Mouse (Mus musculus) hindbrain, embryonic 12.5 days (tissue): ENCODE data around the gene Phactr1. TPM values are rescaled to one million over a fixed set of nuclear protein-coding genes. Genes with fewer than 3 reads are reported as not detected.

Experiments
- ATAC-seq: fragments of 200-750 bp; cut with Nextera tagmentation; 2 replicates; pipeline ENCODE4 v1.8.0; 2017; ENCODE audit warnings: moderate TSS enrichment; ENCODE audit not compliant: low FRiP score
- H3K27ac ChIP-seq: fragments of 300-500 bp; sonication (generic); 2 replicates; pipeline ENCODE4 v1.5.1; 2016; ENCODE audit warnings: mild to moderate bottlenecking
- H3K27me3 ChIP-seq: fragments of 300-500 bp; sonication (generic); 2 replicates; pipeline ENCODE4 v1.6.1; 2016; ENCODE audit warnings: mild to moderate bottlenecking
- H3K36me3 ChIP-seq: fragments of 300-500 bp; sonication (generic); 2 replicates; pipeline ENCODE4 v1.6.1; 2016; ENCODE audit warnings: mild to moderate bottlenecking
- H3K4me1 ChIP-seq: fragments of 300-500 bp; sonication (generic); 2 replicates; pipeline ENCODE4 v1.6.1; 2016
- H3K4me2 ChIP-seq: fragments of 300-500 bp; sonication (generic); replicated peaks from 2 replicates; pipeline ENCODE4 v1.6.1; 2016; ENCODE audit warnings: mild to moderate bottlenecking
- H3K4me3 ChIP-seq: fragments of 300-500 bp; sonication (generic); 2 replicates; pipeline ENCODE4 v1.5.1; 2016; ENCODE audit warnings: mild to moderate bottlenecking
- H3K9ac ChIP-seq: fragments of 300-500 bp; sonication (generic); 2 replicates; pipeline ENCODE4 v1.6.1; 2016; ENCODE audit warnings: mild to moderate bottlenecking, moderate library complexity
- H3K9me3 ChIP-seq: fragments of 300-500 bp; sonication (generic); replicated peaks from 2 replicates; pipeline ENCODE4 v1.6.1; 2016; ENCODE audit warnings: mild to moderate bottlenecking
- WGBS: fragments of 180-500 bp; shearing (Covaris S2); methylation state at CpG from one replicate; pipeline ENCODE4 v1.1.7; 2016; 5-methylcytosine and 5-hydroxymethylcytosine counted together
- polyA plus RNA-seq: library from polyadenylated mRNA; unstranded; fragments of >200 nt; fragmentation: Nextera tagmentation; extraction: Ambion mirVana; gene quantifications from 2 replicates; pipeline ENCODE4 v1.2.1, GENCODE M21; 2016

The Phactr1 gene
- polyA plus RNA-seq, 1 experiment from 2014 or later, result 23.6 TPM

- no peaks in the 10 kb centered on the region for H3K36me3 ChIP-seq
- no peaks in the 10 kb centered on the region for H3K27me3 ChIP-seq
- H3K4me1 ChIP-seq, result peaks cover 18% of the 10 kb centered on the region
- no peak overlapping the region for H3K9ac ChIP-seq
- no peaks in the 10 kb centered on the region for H3K9me3 ChIP-seq
- 24% methylated on average over 9 of the region's 9 CpGs for WGBS
- H3K4me2 ChIP-seq, result no peak overlapping the region
- H3K27ac ChIP-seq, result peak overlapping the region; percentile 36; the same call in 1 of the 2 replicates
- H3K4me3 ChIP-seq, result no peak overlapping the region
- no peak for ATAC-seq
These were observed 39.0 kb downstream of the Phactr1 start for GRCm38 (mm10) chr13:42719401-42719800.

DNA sequence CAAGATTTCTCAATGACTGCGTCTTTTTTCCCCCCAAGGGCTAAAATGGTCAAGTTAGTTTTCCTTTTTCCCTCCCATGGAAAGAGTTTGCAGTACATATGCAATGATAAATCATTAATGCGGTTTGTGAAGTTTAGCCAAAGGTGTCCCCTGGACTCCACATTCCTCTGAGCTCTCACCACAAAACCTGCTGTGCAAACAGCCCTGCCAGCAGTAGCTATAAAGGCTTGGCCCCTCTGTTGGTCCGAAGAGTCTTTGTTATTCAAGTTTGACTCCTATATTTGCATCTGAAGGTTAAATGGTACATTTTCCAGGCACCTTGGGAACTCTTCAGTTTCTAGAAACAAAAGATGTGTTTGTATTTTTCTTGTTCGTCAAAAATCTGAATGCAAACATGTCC is 39.7 kb downstream of the Phactr1 start:
- no peak overlapping the region for H3K9ac ChIP-seq
- no peak overlapping the region for H3K4me3 ChIP-seq
- no peaks in the 10 kb centered on the region for H3K9me3 ChIP-seq
- ATAC-seq, result no peak
- 37% methylated on average over 4 of the region's 4 CpGs for WGBS
- peaks cover 18% of the 10 kb centered on the region for H3K4me1 ChIP-seq
- H3K27ac ChIP-seq, result no peak overlapping the region
- H3K36me3 ChIP-seq, result no peaks in the 10 kb centered on the region
- no peak overlapping the region for H3K4me2 ChIP-seq
- H3K27me3 ChIP-seq, result no peaks in the 10 kb centered on the region

DNA sequence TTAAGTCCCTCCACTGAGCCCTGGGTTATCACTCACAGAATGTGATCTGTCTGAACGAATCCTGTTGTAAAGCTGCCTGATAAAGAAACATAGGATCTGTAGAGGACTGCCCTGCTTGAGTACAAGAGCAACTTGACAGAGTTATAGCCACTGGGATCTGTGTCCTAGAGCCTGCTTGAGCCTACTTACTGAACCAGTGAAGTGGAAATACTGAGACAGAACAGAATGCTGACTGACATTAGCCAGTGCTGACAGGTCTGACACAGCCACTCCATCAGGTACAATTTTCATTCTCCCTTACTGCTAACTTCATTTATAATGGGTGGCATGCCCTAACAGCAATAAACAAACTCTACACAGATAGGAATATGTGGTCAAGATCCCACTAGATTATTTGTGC is 40.2 kb downstream of the Phactr1 start:
- Histone ChIP-seq H3K27ac (no peak overlapping the region), H3K9me3 (no peaks in the 10 kb centered on the region), H3K9ac (no peak overlapping the region), H3K4me3 (no peak overlapping the region), H3K27me3 (no peaks in the 10 kb centered on the region), H3K36me3 (no peaks in the 10 kb centered on the region), H3K4me1 (peaks cover 18% of the 10 kb centered on the region), H3K4me2 (no peak overlapping the region)
- no peak for ATAC-seq
- WGBS, result 18% methylated on average over 1 of the region's 1 CpGs

- WGBS, result 95% methylated on average over 3 of the region's 3 CpGs
- H3K9me3 ChIP-seq, result no peaks in the 10 kb centered on the region
- H3K4me1 ChIP-seq, result peaks cover 14% of the 10 kb centered on the region
These were observed 43.6 kb downstream of the Phactr1 start for GRCm38 (mm10) chr13:42724011-42724410.

DNA sequence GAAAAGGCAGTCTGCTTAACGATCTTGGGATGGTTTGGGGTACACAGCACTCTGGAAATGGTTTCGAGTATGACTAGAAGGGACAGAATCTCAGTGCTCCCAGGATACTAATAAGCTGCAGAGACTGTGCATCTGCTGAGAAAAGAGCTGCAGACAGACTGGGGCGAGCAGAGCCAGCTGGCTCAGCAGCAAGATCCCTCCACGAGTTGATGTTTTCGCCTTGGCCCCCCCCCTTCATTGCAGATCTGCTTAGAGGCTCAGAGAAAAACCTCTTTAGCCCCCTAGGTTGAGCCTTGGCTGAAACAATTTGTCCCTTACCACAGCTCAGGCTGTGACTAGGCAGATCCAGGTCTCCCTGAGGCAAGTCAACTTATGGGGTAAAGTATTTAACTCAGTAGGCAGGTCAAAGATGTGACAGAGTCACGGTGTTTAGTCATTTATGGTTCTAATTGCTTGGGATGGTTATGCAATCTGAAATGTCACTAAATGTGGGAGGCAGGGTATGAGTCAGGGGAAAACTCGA is 45.3 kb downstream of the Phactr1 start:
- 73% methylated on average over 7 of the region's 7 CpGs for WGBS

More at GRCm38 (mm10) chr13:42724011-42724410, 43.6 kb downstream of the Phactr1 start:
- no peaks in the 10 kb centered on the region for H3K36me3 ChIP-seq
- H3K27ac ChIP-seq, result no peak overlapping the region
- H3K4me3 ChIP-seq, result no peak overlapping the region
- H3K9ac ChIP-seq, result no peak overlapping the region
- ATAC-seq, result no peak
- no peak overlapping the region for H3K4me2 ChIP-seq
- H3K27me3 ChIP-seq, result no peaks in the 10 kb centered on the region

DNA sequence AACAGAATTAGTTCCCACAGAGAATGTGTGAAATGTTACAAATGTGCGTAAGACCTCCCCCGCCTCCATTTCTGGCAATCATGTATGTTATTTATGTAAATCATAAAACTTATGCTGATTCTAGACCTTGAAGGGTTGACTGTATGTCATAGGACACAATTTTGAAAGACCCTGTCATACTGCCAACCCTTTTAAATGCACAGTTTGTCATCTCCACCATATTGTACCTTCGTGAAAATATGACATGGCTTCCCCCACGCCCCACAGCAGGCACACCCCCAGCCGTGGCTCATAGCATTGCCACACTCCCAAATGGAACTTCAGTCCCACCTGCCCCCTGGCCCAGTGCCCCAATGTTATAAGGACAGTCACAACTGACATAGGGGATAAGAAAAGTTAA is 57.1 kb downstream of the Phactr1 start:
- Histone ChIP-seq H3K4me1 (no peaks in the 10 kb centered on the region), H3K4me3 (no peak overlapping the region), H3K9ac (no peak overlapping the region), H3K27ac (no peak overlapping the region), H3K4me2 (no peak overlapping the region), H3K27me3 (no peaks in the 10 kb centered on the region), H3K9me3 (no peaks in the 10 kb centered on the region), H3K36me3 (no peaks in the 10 kb centered on the region)
- 78% methylated on average over 5 of the region's 5 CpGs for WGBS
- ATAC-seq, result no peak

More for the DNA sequence above, 45.3 kb downstream of the Phactr1 start:
- H3K4me2 ChIP-seq, result no peak overlapping the region
- no peaks in the 10 kb centered on the region for H3K27me3 ChIP-seq
- no peak overlapping the region for H3K4me3 ChIP-seq
- no peaks in the 10 kb centered on the region; the same call in 1 of the 2 replicates for H3K9me3 ChIP-seq
- no peaks in the 10 kb centered on the region for H3K36me3 ChIP-seq
- H3K9ac ChIP-seq, result no peak overlapping the region
- H3K4me1 ChIP-seq, result no peaks in the 10 kb centered on the region; the same call in 1 of the 2 replicates
- ATAC-seq, result no peak
- no peak overlapping the region; the same call in 1 of the 2 replicates for H3K27ac ChIP-seq

DNA sequence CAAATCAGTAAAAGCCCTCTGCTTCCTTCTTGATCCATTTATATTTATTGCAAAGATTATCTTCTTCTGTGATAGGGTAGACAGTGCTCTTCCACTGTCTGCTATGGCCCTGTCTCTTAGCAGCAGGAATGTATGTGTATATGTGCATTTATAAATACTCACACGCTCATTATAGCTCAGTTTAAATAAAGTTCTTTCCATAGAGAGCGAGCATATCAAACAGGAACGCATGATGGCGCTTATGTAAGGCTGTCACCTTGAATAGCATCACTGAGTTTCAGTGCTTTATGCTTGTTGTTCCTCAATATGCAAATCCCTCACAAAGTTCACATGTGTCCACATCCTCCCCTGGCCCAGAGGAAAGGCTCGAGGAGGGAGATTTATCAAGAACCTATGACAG is 57.7 kb downstream of the Phactr1 start:
- H3K4me3 ChIP-seq, result no peak overlapping the region
- H3K9ac ChIP-seq, result no peak overlapping the region
- H3K27ac ChIP-seq, result no peak overlapping the region
- H3K27me3 ChIP-seq, result no peaks in the 10 kb centered on the region
- no peaks in the 10 kb centered on the region for H3K9me3 ChIP-seq
- H3K36me3 ChIP-seq, result no peaks in the 10 kb centered on the region
- 82% methylated on average over 5 of the region's 5 CpGs for WGBS
- no peak overlapping the region for H3K4me2 ChIP-seq
- H3K4me1 ChIP-seq, result no peaks in the 10 kb centered on the region
- no peak for ATAC-seq

DNA sequence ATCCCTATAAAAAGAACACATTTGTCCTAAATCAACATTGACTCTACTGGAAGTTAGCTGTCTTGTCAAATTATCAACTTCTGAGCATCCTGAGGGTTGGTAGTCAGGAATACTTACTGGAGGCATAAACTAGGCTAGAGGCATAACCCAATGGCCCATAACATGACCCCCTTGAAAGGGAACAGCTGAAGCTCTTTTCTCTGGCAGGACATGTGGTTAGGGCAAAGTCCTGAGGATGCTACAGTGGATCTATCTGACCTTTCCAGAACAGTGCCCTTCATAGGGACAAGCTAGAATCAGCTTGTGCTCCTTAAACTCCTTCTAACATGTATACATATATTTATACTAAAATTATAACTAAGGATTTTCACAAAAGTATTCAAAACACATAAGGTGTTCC is 61.8 kb downstream of the Phactr1 start:
- no peaks in the 10 kb centered on the region for H3K36me3 ChIP-seq
- no peak overlapping the region for H3K4me2 ChIP-seq
- ATAC-seq, result no peak
- no peaks in the 10 kb centered on the region for H3K9me3 ChIP-seq
- H3K4me1 ChIP-seq, result no peaks in the 10 kb centered on the region
- H3K27ac ChIP-seq, result no peak overlapping the region
- H3K27me3 ChIP-seq, result no peaks in the 10 kb centered on the region
- H3K9ac ChIP-seq, result no peak overlapping the region
- H3K4me3 ChIP-seq, result no peak overlapping the region

DNA sequence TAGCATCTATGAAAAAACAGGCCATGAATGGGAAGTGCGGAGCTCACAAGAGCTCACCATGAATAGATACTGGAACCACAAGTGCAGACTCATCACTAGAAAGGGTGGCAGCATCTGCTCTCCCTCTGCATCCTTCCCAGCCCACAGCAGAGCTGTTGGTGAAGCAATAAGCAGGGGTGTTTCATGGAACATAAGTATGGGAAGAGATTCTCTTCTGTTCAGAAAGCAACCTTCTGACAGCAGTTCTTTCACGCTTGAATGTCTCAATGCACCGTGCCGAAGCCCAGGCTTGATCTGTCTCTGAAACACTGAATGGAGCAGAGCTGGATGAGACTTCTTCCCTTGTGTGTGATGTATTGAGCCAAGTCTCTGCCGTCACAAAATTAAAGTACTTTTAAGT is 64.0 kb downstream of the Phactr1 start:
- Histone ChIP-seq H3K4me2 (no peak overlapping the region), H3K27ac (no peak overlapping the region), H3K27me3 (no peaks in the 10 kb centered on the region), H3K36me3 (no peaks in the 10 kb centered on the region), H3K4me3 (no peak overlapping the region), H3K9me3 (no peaks in the 10 kb centered on the region), H3K9ac (no peak overlapping the region), H3K4me1 (no peaks in the 10 kb centered on the region)
- ATAC-seq, result no peak
- 50% methylated on average over 5 of the region's 5 CpGs for WGBS

DNA sequence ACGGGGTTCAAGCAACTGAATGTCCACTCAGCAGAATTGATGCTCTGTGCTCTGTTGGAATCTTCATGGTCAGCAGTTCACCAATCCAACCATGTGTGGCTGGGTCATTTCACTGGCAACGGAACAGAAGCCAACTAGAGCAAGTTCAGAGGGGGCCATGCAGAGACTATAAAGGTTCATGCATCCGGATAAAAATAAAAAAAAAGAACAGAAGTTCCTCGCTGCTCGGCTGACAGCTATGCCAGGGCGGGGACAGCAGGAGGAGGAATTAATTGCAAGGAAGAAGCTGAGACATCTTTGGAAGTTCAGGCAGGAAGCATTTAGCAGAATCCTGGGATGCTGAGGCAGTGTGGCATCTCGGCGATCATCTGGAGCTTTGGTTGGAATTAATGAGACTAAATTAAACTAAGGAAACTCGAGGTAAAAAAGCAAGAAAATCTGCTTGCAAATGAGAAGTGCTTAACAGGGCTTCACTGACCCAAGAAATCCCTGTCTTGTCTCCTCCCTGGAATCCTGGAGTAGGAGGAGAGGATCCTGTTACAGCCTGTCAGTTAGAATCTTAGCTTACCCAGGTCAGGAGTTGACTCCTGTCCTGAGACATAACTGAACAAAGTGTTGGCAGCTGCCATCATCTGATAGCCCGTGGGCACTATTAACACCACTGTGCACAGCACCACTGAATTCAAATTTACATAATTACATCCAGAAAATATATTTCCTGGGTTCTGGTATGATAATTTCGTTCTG is 77.4 kb downstream of the Phactr1 start:
- Histone ChIP-seq H3K36me3 (no peaks in the 10 kb centered on the region), H3K4me2 (0 out of 2 replicates have a peak overlapping the region, but pooled peaks have one; percentile 2), H3K4me1 (peaks cover 17% of the 10 kb centered on the region), H3K9me3 (no peaks in the 10 kb centered on the region; the same call in 1 of the 2 replicates), H3K9ac (no peak overlapping the region), H3K27ac (peak overlapping the region; percentile 64; the same call in 1 of the 2 replicates), H3K4me3 (no peak overlapping the region), H3K27me3 (no peaks in the 10 kb centered on the region)
- WGBS, result 26% methylated on average over 11 of the region's 11 CpGs
- ATAC-seq, result 0 out of 2 replicates have a peak, but pooled peaks have one; percentile 19

GRCm38 (mm10) chr13:42759170-42759569 is 78.7 kb downstream of the Phactr1 start:
- Histone ChIP-seq H3K4me3 (no peak overlapping the region), H3K27ac (0 out of 2 replicates have a peak overlapping the region, but pooled peaks have one; percentile 23), H3K9ac (no peak overlapping the region), H3K27me3 (no peaks in the 10 kb centered on the region), H3K9me3 (no peaks in the 10 kb centered on the region; the same call in 1 of the 2 replicates), H3K36me3 (no peaks in the 10 kb centered on the region), H3K4me1 (peaks cover 17% of the 10 kb centered on the region), H3K4me2 (no peak overlapping the region)
- ATAC-seq, result no peak
- 91% methylated on average over 5 of the region's 5 CpGs for WGBS

GRCm38 (mm10) chr13:42760907-42761544 is 80.6 kb downstream of the Phactr1 start:
- no peak overlapping the region for H3K4me2 ChIP-seq
- H3K27me3 ChIP-seq, result no peaks in the 10 kb centered on the region
- no peaks in the 10 kb centered on the region for H3K36me3 ChIP-seq
- H3K9me3 ChIP-seq, result no peaks in the 10 kb centered on the region; the same call in 1 of the 2 replicates
- WGBS, result 88% methylated on average over 10 of the region's 10 CpGs
- H3K4me1 ChIP-seq, result peaks cover 17% of the 10 kb centered on the region
- no peak overlapping the region for H3K4me3 ChIP-seq
- no peak overlapping the region for H3K9ac ChIP-seq
- H3K27ac ChIP-seq, result no peak overlapping the region
- no peak for ATAC-seq
